Mouse (Mus musculus): Measurements from ENCODE around the gene Lasp1.
"Not testable (repeated sequence)": the region's sequence is repeated elsewhere in the genome, so short reads cannot be mapped to it uniquely, and the experiment has no call there.

The Lasp1 gene

GRCm38 (mm10) chr11:97829365-97829764 is 30.6 kb downstream of the Lasp1 start:
- DNase-seq (ENCODE audit: low read depth, low spot score): no peak

- DNase-seq (ENCODE audit: low read depth, low spot score): no peak
These were observed 31.2 kb downstream of the Lasp1 start for GRCm38 (mm10) chr11:97829913-97830476.

GRCm38 (mm10) chr11:97830501-97830900 is 31.7 kb downstream of the Lasp1 start:
- no peak for DNase-seq (ENCODE audit: low read depth, low spot score)

- DNase-seq (ENCODE audit: low read depth, low spot score): no peak
These were observed 33.2 kb downstream of the Lasp1 start for GRCm38 (mm10) chr11:97832001-97832400.

- DNase-seq (ENCODE audit: low read depth, low spot score): no peak
These were observed 34.6 kb downstream of the Lasp1 start for GRCm38 (mm10) chr11:97833352-97833751.

- DNase-seq (ENCODE audit: low read depth, low spot score): no peak
These were observed 37.7 kb downstream of the Lasp1 start for GRCm38 (mm10) chr11:97836541-97836940.

- not testable (repeated sequence) for DNase-seq (ENCODE audit: low read depth, low spot score)
These were observed 38.3 kb downstream of the Lasp1 start for GRCm38 (mm10) chr11:97837051-97837450.

GRCm38 (mm10) chr11:97837641-97838149 is 38.9 kb downstream of the Lasp1 start:
- DNase-seq (ENCODE audit: low read depth, low spot score): no peak

GRCm38 (mm10) chr11:97838779-97839440 is 40.1 kb downstream of the Lasp1 start:
- no peak for DNase-seq (ENCODE audit: low read depth, low spot score)

- no peak for DNase-seq (ENCODE audit: low read depth, low spot score)
These were observed 40.8 kb downstream of the Lasp1 start for GRCm38 (mm10) chr11:97839441-97840134.

GRCm38 (mm10) chr11:97840135-97840490 is 41.3 kb downstream of the Lasp1 start:
- DNase-seq (ENCODE audit: low read depth, low spot score): no peak

- DNase-seq (ENCODE audit: low read depth, low spot score): peak; percentile 80
These were observed 41.7 kb downstream of the Lasp1 start, which contains the start of gene B230217C12Rik for GRCm38 (mm10) chr11:97840539-97840954. Gene B230217C12Rik (plus strand): TSS chr11:97840780.

GRCm38 (mm10) chr11:97840991-97841661 is 42.3 kb downstream of the Lasp1 start:
- DNase-seq (ENCODE audit: low read depth, low spot score): peak; percentile 95

GRCm38 (mm10) chr11:97842001-97842400 is 43.2 kb downstream of the Lasp1 start:
- no peak for DNase-seq (ENCODE audit: low read depth, low spot score)

GRCm38 (mm10) chr11:97850367-97850766 is 51.6 kb downstream of the Lasp1 start:
- DNase-seq (ENCODE audit: low read depth, low spot score): peak; percentile 67

GRCm38 (mm10) chr11:97851601-97852000 is 52.8 kb downstream of the Lasp1 start:
- no peak for DNase-seq (ENCODE audit: low read depth, low spot score)

GRCm38 (mm10) chr11:97855473-97855872 is 56.7 kb downstream of the Lasp1 start:
- DNase-seq (ENCODE audit: low read depth, low spot score): no peak

GRCm38 (mm10) chr11:97862148-97862547 is 63.3 kb downstream of the Lasp1 start:
- DNase-seq (ENCODE audit: low read depth, low spot score): no peak

GRCm38 (mm10) chr11:97865421-97865820 is 66.6 kb downstream of the Lasp1 start:
- no peak for DNase-seq (ENCODE audit: low read depth, low spot score)

GRCm38 (mm10) chr11:97866091-97866888 is 67.5 kb downstream of the Lasp1 start:
- no peak for DNase-seq (ENCODE audit: low read depth, low spot score)

- DNase-seq (ENCODE audit: low read depth, low spot score): no peak
These were observed 68.8 kb downstream of the Lasp1 start for GRCm38 (mm10) chr11:97867591-97867990.

Measured in ZHBTc4 (cell line).